ENCODE assay signal across 9 mouse cellular contexts in genomic region chr3:126668123-126668522, GRCm38 (mm10).
DNase-seq lines count a peak whose midpoint lies in the region; ATAC-seq and TF ChIP-seq lines count a peak whose summit lies in the region.
"Had no signal": no experiment of that assay in that cellular context is flagged by ENCODE, and none has a peak within 500 bp of the region (broad histone marks: within the 10 kb centered on the region; RNA-seq: fewer than 3 reads in every experiment).

No protein-coding gene starts in this region.

- H3K27ac ChIP-seq in gastrocnemius, adult 2 months, result peak overlapping the region; percentile 50; the same call in 1 of the 2 replicates
- H3K27ac ChIP-seq in hindbrain, postnatal 0 days, result peak overlapping the region; percentile 59; the same call in 1 of the 2 replicates
- H3K27ac ChIP-seq: liver, embryonic 14.5 days had no signal

- DNase-seq in gastrocnemius, adult 2 months, result peak; percentile 24
- DNase-seq in gastrocnemius, postnatal 10 days, result no peak
- DNase-seq in right cerebral cortex, postnatal 4 days, result peak; percentile 40
- DNase-seq in right cerebral cortex, postnatal 36 days (ENCODE audit: low spot score in 2 of 2), result no peak
- peak; percentile 74 for DNase-seq in hindbrain, postnatal 0 days (ENCODE audit: low spot score)
- no peak for DNase-seq in left cerebral cortex, adult 11 months (ENCODE audit: low spot score)
- DNase-seq in testis, postnatal 10 days (ENCODE audit: low spot score), result no peak

- intact Hi-C loops in gastrocnemius, adult 2 months (cut with DNase I), result no loop called here

- H3K4me3 ChIP-seq in gastrocnemius, adult 2 months, result no peak overlapping the region
- H3K4me3 ChIP-seq in hindbrain, postnatal 0 days (ENCODE audit: low read length), result no peak overlapping the region

- 37% methylated on average over 3 of the region's 3 CpGs for WGBS in hindbrain, postnatal 0 days

- H3K9me3 ChIP-seq in hindbrain, postnatal 0 days (ENCODE audit: low read length), result no peaks in the 10 kb centered on the region

- no peaks in the 10 kb centered on the region for H3K27me3 ChIP-seq in hindbrain, postnatal 0 days (ENCODE audit: insufficient read depth, low read length)

- H3K4me1 ChIP-seq in hindbrain, postnatal 0 days (ENCODE audit: insufficient read depth, low read length), result peaks cover 24% of the 10 kb centered on the region; the same call in 1 of the 2 replicates

- ATAC-seq in hindbrain, postnatal 0 days, result peak; percentile 82
- ATAC-seq in erythroblast, adult 5-6 weeks (replicated peaks; ENCODE audit: low FRiP score, poor library complexity, severe bottlenecking), result no peak

- H3K4me2 ChIP-seq in hindbrain, postnatal 0 days (ENCODE audit: low read depth, low read length), result no peak overlapping the region

- no peaks in the 10 kb centered on the region for H3K36me3 ChIP-seq in hindbrain, postnatal 0 days (ENCODE audit: insufficient read depth, low read length)

- TF ChIP-seq CTCF in gastrocnemius, adult 2 months (IDR thresholded peaks at IDR 0.05), result no peak
- no peak for TF ChIP-seq CTCF in hindbrain, postnatal 0 days (IDR thresholded peaks at IDR 0.05; ENCODE audit: low read depth)

- H3K9ac ChIP-seq in hindbrain, postnatal 0 days (replicated peaks; ENCODE audit: low read length), result no peak overlapping the region
- H3K9ac ChIP-seq: liver, embryonic 14.5 days had no signal

Comparison
In these comparisons a context has a peak if more than half of its experiments do, and no peak if none do; other contexts are left out.
1. DNase-seq: peak in gastrocnemius, adult 2 months (single experiment), right cerebral cortex, postnatal 4 days (single experiment) and hindbrain, postnatal 0 days (single experiment); none in gastrocnemius, postnatal 10 days (single experiment), right cerebral cortex, postnatal 36 days (0 of 2), left cerebral cortex, adult 11 months (single experiment) and testis, postnatal 10 days (single experiment).